Mouse (Mus musculus) 3T3-L1 (cell line): ENCODE measurements around the gene Ror1.

Source experiments
- DNase-seq: peaks from one replicate; pipeline ENCODE4 v3.0.0-alpha.2; 2015; ENCODE audit warnings: low read depth, low spot score

Ror1 gene

GRCm38 (mm10) chr4:100252050-100252449, 156.5 kb downstream of the Ror1 start:
- DNase-seq = no peak

GRCm38 (mm10) chr4:100252646-100253045, 157.1 kb downstream of the Ror1 start:
- DNase-seq = no peak

DNA sequence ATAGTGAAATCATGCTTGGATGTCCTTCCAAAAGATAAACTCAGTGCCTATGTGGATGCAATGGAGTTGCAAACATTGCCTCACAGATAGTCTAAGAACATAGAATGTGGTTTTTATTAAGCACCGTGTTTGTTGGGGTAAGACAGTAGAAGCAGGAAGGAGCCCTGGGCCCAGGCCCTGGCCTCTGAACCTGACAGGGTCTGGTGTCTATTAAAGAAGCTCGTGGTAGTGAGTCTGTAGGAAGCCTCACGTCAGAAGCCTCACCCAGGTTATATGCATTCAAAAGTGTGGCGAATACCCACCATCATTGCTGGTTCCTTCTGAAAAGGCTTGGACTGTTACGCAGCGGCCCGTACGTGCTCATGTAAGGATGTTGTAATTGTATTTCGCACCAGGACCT, 157.8 kb downstream of the Ror1 start:
- DNase-seq = no peak

GRCm38 (mm10) chr4:100253831-100254230, 158.2 kb downstream of the Ror1 start:
- DNase-seq = no peak

DNA sequence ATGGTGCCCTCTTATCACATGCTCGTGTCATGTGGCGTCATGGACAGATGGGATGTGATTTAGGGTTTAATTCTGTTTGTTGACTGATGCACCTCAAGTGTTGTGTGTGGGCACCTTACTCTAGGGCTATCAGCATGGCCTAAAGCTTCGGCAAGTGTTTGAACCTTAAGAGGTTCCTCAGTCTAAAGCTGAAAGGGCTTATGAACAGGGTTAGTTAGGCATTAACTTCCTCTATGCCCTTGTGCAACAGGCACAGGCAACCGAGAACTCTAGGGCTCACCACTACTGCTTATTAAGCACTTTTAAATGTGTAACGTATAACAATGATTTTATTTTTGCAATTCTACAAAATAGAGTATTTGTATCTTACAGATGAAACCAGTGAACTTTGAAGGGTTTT, 162.9 kb downstream of the Ror1 start:
- no peak for DNase-seq

- no peak for DNase-seq
These were observed 168.3 kb downstream of the Ror1 start for GRCm38 (mm10) chr4:100263917-100264316.

- DNase-seq = no peak
These were observed 175.6 kb downstream of the Ror1 start for GRCm38 (mm10) chr4:100271059-100271735.

- no peak for DNase-seq
These were observed 176.1 kb downstream of the Ror1 start for GRCm38 (mm10) chr4:100271736-100272127.

GRCm38 (mm10) chr4:100273356-100273755, 177.8 kb downstream of the Ror1 start:
- no peak for DNase-seq

DNA sequence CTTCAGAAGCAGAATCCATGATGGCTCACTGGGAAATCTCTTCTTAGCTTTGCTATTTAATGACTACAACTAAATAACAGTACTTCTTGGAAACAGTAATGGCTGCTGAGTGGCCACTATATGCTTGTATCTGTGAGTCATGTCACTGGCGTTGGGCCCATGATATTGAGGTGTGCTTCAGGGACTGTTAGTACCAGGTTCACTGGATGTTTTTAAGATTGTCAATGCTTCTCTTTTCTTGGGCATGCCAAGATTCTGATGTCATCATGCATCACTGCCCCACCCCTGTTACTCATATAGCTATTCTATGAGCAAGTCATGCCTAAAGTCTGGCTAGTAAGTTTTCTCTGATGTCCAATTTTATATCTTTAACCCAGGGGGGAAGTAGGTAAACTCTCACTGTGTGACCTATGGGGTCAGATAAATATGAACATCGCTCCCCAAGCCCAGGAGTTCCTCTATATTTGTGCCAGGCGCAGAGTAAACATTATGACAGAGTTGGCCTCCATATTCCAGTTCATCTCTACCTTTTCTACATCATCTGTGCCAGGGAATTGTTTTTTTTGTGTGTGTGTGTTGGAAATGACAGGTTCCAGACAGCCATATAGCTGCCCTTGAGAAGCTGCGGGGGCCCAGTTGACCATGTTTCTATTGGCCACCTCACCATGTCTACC, 178.4 kb downstream of the Ror1 start:
- DNase-seq = peak; percentile 89

DNA sequence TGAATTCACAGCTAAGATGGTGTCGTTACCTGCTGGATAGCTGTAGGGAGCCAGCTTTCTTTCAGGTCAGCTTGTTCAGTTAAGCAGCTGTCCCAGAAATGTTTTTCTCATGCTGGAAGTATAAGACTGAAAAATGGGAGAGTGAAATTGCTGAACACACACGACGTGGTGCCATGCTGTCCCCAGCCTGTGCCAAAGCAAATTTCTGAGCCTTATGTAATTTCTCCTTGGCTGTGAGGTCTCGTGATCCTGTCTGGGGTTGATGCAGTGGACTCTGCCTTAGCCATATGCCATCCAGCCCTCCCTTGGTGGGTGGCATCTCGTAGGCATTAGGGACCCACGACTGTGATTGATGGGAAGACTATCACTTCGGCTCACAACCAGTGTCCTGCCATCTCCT, 180.9 kb downstream of the Ror1 start:
- no peak for DNase-seq

- no peak for DNase-seq
These were observed 181.4 kb downstream of the Ror1 start for GRCm38 (mm10) chr4:100276970-100277369.

DNA sequence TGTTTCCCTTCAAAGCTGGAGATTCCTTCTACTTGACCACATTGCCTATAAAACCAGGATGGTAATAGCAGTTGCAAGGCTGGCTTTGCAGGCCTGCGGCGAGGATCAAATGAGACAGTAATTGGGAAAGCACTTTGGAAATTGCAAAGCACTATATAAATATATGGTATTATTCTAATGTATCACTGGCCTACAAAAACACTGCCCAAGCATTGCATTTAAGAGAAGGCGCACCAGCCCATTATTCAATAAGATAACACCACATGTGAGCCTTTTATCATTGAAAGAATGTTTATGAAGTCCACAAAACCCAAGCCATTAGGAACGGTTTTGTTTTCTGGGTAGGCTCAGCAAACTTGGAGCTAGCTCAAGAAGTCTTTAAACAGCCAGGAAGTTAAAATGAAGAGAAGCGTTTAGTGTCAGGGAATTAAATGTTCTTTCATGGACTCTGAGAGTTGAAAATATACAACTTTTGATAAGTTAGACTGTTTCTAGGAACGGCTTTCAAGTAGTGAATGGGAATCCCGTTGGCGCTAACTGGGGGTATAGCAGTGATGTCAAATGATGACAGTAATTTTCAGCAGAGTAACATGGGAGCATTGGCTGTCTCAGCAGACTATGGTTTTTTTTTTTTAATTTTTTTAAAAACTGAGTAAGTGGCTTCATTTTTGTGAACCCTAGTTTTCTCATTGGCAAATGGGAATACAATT, 187.7 kb downstream of the Ror1 start:
- no peak for DNase-seq

GRCm38 (mm10) chr4:100284528-100284927, 188.9 kb downstream of the Ror1 start:
- DNase-seq = no peak

DNA sequence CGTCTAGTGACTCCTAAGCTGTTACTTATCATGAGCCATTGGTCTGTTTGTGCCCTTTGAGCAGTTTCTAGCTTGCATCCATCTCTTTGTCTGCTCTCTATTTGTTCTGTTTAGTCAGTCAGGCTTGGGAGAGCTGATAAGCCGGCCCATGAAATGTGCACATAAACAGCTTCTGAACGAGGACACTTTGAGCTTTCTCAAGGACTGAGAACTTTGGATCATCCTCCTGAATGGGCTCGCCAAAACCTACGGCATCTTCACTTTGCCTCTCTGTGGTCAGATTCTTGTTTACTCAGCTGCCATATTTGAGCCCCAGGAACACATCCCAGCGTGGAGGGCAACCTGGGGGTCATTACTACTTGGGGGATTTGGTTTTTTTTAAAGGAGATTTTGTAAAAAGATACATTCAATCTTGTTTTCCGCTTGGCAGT, 190.5 kb downstream of the Ror1 start:
- peak; percentile 86 for DNase-seq

DNA sequence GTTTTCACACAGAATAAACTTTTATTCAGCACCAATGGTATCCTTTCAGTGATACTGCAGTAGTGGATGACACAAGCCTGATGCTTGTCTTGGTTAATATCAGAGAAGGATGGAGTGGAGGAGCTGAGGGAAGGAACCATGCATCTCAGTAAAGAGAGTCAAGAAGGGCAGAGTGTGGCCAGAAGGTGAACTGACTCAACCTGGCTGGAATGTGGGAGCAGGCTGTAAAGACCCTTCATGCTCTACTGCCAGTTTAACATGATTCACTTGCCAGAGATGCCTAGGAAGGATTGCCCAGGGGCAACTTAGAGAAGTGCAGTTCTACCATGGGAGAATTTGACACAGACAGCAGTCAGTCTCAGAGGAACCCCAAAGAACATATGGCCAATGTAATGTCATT, 191.2 kb downstream of the Ror1 start:
- DNase-seq = peak; percentile 75

- no peak for DNase-seq
These were observed 192.2 kb downstream of the Ror1 start for GRCm38 (mm10) chr4:100287829-100288228.

GRCm38 (mm10) chr4:100291015-100291651, 195.5 kb downstream of the Ror1 start:
- no peak for DNase-seq

DNA sequence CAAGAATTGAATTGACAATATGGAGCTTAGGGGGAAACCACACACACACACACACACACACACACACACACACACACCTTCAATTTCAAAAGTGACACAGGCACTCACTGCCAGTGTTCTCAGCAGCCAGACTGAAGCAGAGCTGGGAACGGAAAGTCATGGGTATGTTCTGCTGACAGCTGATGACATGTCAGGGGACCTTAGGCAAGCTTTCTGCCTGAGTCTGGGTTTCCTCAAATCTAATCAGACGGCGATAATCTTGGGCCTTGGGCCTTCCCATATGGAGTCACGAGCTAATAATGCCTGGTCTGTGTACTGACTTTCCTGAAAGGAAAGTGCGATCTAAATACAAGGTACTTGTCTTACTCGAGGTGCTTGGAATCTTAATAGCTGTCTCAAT, 202.1 kb downstream of the Ror1 start:
- no peak for DNase-seq

DNA sequence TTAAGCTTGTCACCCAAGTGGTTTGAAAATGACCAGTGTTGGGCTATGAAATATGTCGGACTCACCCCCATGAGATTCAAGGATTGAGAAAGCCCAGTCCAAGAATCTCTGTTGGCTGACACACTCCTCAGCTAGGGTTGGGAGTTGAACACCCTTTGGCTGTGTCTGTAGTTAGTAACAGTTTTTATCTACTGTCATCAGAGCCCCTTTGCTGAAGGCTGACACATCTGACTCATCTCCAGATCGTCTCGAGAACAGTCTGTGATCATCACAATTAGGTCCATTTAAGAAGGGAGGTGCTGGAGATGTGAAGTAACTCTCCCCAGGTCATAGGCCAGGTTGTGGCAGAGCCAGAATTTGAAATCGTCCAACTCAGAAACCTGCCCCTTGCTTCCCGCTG, 203.0 kb downstream of the Ror1 start:
- no peak for DNase-seq

- DNase-seq = no peak
These were observed 204.6 kb downstream of the Ror1 start for GRCm38 (mm10) chr4:100300171-100300570.

GRCm38 (mm10) chr4:100301423-100301822, 205.8 kb downstream of the Ror1 start:
- no peak for DNase-seq
